Mouse (Mus musculus): Measurements from ENCODE around the gene Pacs2. TPM values are rescaled to one million over a fixed set of nuclear protein-coding genes. Genes with fewer than 3 reads are reported as not detected.
A peak's percentile ranks its signal among the peaks of the same experiment; 100 is the strongest.

The Pacs2 gene
- polyA plus RNA-seq, 1 experiment from 2014 or later, result 5.2 TPM

GRCm38 (mm10) chr12:113068002-113068401 is 53.7 kb downstream of the Pacs2 start:
- Histone ChIP-seq H3K9ac (no peak overlapping the region), H3K9me3 (replicated peaks) (no peaks in the 10 kb centered on the region), H3K36me3 (peaks cover 53% of the 10 kb centered on the region), H3K4me2 (no peak overlapping the region), H3K4me1 (replicated peaks) (peaks cover 3% of the 10 kb centered on the region), H3K27me3 (no peaks in the 10 kb centered on the region), H3K4me3 (replicated peaks) (no peak overlapping the region), H3K27ac (no peak overlapping the region)
- WGBS (ENCODE audit: insufficient replicate concordance), result 79% methylated on average over 7 of the region's 7 CpGs
- DNase-seq (no peak), ATAC-seq (ENCODE audit: low read depth) (no peak)

GRCm38 (mm10) chr12:113069389-113069788 is 55.1 kb downstream of the Pacs2 start:
- DNase-seq (no peak), ATAC-seq (ENCODE audit: low read depth) (no peak)
- peaks cover 41% of the 10 kb centered on the region for H3K36me3 ChIP-seq
- H3K4me2 ChIP-seq, result no peak overlapping the region
- no peak overlapping the region for H3K9ac ChIP-seq
- no peaks in the 10 kb centered on the region for H3K9me3 ChIP-seq (replicated peaks)
- no peak overlapping the region for H3K4me3 ChIP-seq (replicated peaks)
- 84% methylated on average over 6 of the region's 6 CpGs for WGBS (ENCODE audit: insufficient replicate concordance)
- peaks cover 17% of the 10 kb centered on the region for H3K4me1 ChIP-seq (replicated peaks)
- H3K27me3 ChIP-seq, result no peaks in the 10 kb centered on the region
- H3K27ac ChIP-seq, result no peak overlapping the region

- H3K4me3 ChIP-seq (replicated peaks), result no peak overlapping the region
- H3K27me3 ChIP-seq, result no peaks in the 10 kb centered on the region
- WGBS (ENCODE audit: insufficient replicate concordance), result 79% methylated on average over 6 of the region's 6 CpGs
- no peak overlapping the region for H3K9ac ChIP-seq
- H3K36me3 ChIP-seq, result peaks cover 37% of the 10 kb centered on the region
- H3K27ac ChIP-seq, result no peak overlapping the region
- H3K4me1 ChIP-seq (replicated peaks), result peaks cover 29% of the 10 kb centered on the region
- ATAC-seq (ENCODE audit: low read depth), result no peak
- H3K4me2 ChIP-seq, result no peak overlapping the region
- H3K9me3 ChIP-seq (replicated peaks), result no peaks in the 10 kb centered on the region
- DNase-seq, result no peak
Measured at GRCm38 (mm10) chr12:113071321-113071720, 57.0 kb downstream of the Pacs2 start.

- H3K9ac ChIP-seq, result no peak overlapping the region
- H3K9me3 ChIP-seq (replicated peaks), result no peaks in the 10 kb centered on the region
- peaks cover 35% of the 10 kb centered on the region for H3K36me3 ChIP-seq
- ATAC-seq (ENCODE audit: low read depth) (no peak), DNase-seq (no peak)
- no peak overlapping the region for H3K4me2 ChIP-seq
- no peak overlapping the region for H3K4me3 ChIP-seq (replicated peaks)
- WGBS (ENCODE audit: insufficient replicate concordance), result 64% methylated on average over 6 of the region's 6 CpGs
- H3K4me1 ChIP-seq (replicated peaks), result peaks cover 29% of the 10 kb centered on the region
- H3K27ac ChIP-seq, result no peak overlapping the region
- H3K27me3 ChIP-seq, result no peaks in the 10 kb centered on the region
Measured at GRCm38 (mm10) chr12:113071827-113072226, 57.5 kb downstream of the Pacs2 start.

GRCm38 (mm10) chr12:113073420-113074328 is 59.4 kb downstream of the Pacs2 start:
- H3K4me3 ChIP-seq (replicated peaks), result peak overlapping the region; percentile 63
- H3K27ac ChIP-seq, result peak overlapping the region; percentile 79
- no peaks in the 10 kb centered on the region for H3K27me3 ChIP-seq
- DNase-seq (no peak), ATAC-seq (ENCODE audit: low read depth) (peak; percentile 35)
- H3K9ac ChIP-seq, result peak overlapping the region; percentile 75
- peaks cover 29% of the 10 kb centered on the region for H3K4me1 ChIP-seq (replicated peaks)
- H3K4me2 ChIP-seq, result peak overlapping the region; percentile 92
- peaks cover 30% of the 10 kb centered on the region for H3K36me3 ChIP-seq
- H3K9me3 ChIP-seq (replicated peaks), result no peaks in the 10 kb centered on the region
- WGBS (ENCODE audit: insufficient replicate concordance), result 17% methylated on average over 15 of the region's 15 CpGs

GRCm38 (mm10) chr12:113074329-113075062 is 60.2 kb downstream of the Pacs2 start, which contains the start of gene Tex22:
TSS of gene Tex22 (plus strand) at chr12:113074502.
- Histone ChIP-seq H3K4me3 (replicated peaks) (peak within 1 kb of the TSS; percentile 63), H3K9me3 (replicated peaks) (no peaks in the 10 kb centered on the region), H3K27ac (peak within 1 kb of the TSS; percentile 79), H3K4me1 (replicated peaks) (peaks cover 29% of the 10 kb centered on the region), H3K36me3 (peaks cover 22% of the 10 kb centered on the region), H3K9ac (peak within 1 kb of the TSS; percentile 75), H3K4me2 (peak within 1 kb of the TSS; percentile 92), H3K27me3 (no peaks in the 10 kb centered on the region)
- peak; percentile 79 for ATAC-seq (ENCODE audit: low read depth)
- peak; percentile 64 for DNase-seq
- WGBS (ENCODE audit: insufficient replicate concordance), result 4% methylated on average over 32 of the region's 32 CpGs

- ATAC-seq (ENCODE audit: low read depth), result peak; percentile 79
- Histone ChIP-seq H3K4me3 (replicated peaks) (peak overlapping the region; percentile 63), H3K4me1 (replicated peaks) (peaks cover 29% of the 10 kb centered on the region)
Measured at GRCm38 (mm10) chr12:113075063-113075454, 60.8 kb downstream of the Pacs2 start.

GRCm38 (mm10) chr12:113075486-113075885 is 61.2 kb downstream of the Pacs2 start:
- Histone ChIP-seq H3K9ac (peak overlapping the region; percentile 75; the same call in 1 of the 2 replicates), H3K4me1 (replicated peaks) (peaks cover 29% of the 10 kb centered on the region), H3K27me3 (no peaks in the 10 kb centered on the region), H3K4me2 (peak overlapping the region; percentile 92), H3K36me3 (peaks cover 12% of the 10 kb centered on the region), H3K9me3 (replicated peaks) (no peaks in the 10 kb centered on the region), H3K27ac (no peak overlapping the region), H3K4me3 (replicated peaks) (no peak overlapping the region)
- ATAC-seq (ENCODE audit: low read depth) (no peak), DNase-seq (no peak)
- 47% methylated on average over 6 of the region's 6 CpGs for WGBS (ENCODE audit: insufficient replicate concordance)

More at GRCm38 (mm10) chr12:113075063-113075454, 60.8 kb downstream of the Pacs2 start:
- Histone ChIP-seq H3K9me3 (replicated peaks) (no peaks in the 10 kb centered on the region), H3K27me3 (no peaks in the 10 kb centered on the region), H3K27ac (peak overlapping the region; percentile 79), H3K9ac (peak overlapping the region; percentile 75), H3K4me2 (peak overlapping the region; percentile 92), H3K36me3 (peaks cover 16% of the 10 kb centered on the region)
- peak; percentile 77 for DNase-seq
- 4% methylated on average over 10 of the region's 10 CpGs for WGBS (ENCODE audit: insufficient replicate concordance)

DNA sequence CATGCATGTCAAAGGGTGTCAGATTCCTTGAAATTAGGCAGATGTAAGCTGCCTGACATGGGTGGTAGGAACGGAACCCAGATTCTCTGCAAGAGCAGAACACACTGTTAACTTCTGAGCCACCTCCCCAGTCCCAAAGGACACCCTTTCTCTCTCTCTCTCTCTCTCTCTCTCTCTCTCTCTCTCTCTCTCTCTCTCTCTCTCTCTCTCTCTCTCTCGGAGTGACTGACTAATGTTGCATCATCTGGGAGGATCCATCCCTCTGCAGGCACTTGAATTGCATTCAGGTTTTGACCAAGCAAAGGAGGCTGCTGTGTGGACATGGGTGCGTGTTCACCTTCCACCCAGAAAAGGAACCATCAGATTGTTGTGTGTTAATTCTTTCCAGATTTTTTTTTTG is 73.0 kb downstream of the Pacs2 start:
- no peak for DNase-seq
- Histone ChIP-seq H3K27ac (no peak overlapping the region), H3K9ac (no peak overlapping the region), H3K4me2 (no peak overlapping the region), H3K9me3 (replicated peaks) (no peaks in the 10 kb centered on the region), H3K27me3 (peaks cover 20% of the 10 kb centered on the region; the same call in 1 of the 2 replicates), H3K4me1 (replicated peaks) (no peaks in the 10 kb centered on the region), H3K4me3 (replicated peaks) (no peak overlapping the region), H3K36me3 (no peaks in the 10 kb centered on the region)
- ATAC-seq (ENCODE audit: low read depth), result no peak
- WGBS (ENCODE audit: insufficient replicate concordance), result 47% methylated on average over 3 of the region's 3 CpGs

GRCm38 (mm10) chr12:113088026-113088425 is 73.7 kb downstream of the Pacs2 start:
- 56% methylated on average over 4 of the region's 4 CpGs for WGBS (ENCODE audit: insufficient replicate concordance)
- Histone ChIP-seq H3K27me3 (peaks cover 20% of the 10 kb centered on the region; the same call in 1 of the 2 replicates), H3K4me2 (no peak overlapping the region), H3K4me1 (replicated peaks) (no peaks in the 10 kb centered on the region), H3K4me3 (replicated peaks) (no peak overlapping the region), H3K9me3 (replicated peaks) (no peaks in the 10 kb centered on the region), H3K9ac (no peak overlapping the region), H3K27ac (no peak overlapping the region), H3K36me3 (no peaks in the 10 kb centered on the region)
- no peak for DNase-seq
- ATAC-seq (ENCODE audit: low read depth), result no peak

- Histone ChIP-seq H3K4me2 (no peak overlapping the region), H3K27ac (no peak overlapping the region), H3K27me3 (peaks cover 20% of the 10 kb centered on the region; the same call in 1 of the 2 replicates), H3K9me3 (replicated peaks) (no peaks in the 10 kb centered on the region), H3K36me3 (no peaks in the 10 kb centered on the region), H3K4me1 (replicated peaks) (no peaks in the 10 kb centered on the region), H3K4me3 (replicated peaks) (no peak overlapping the region), H3K9ac (no peak overlapping the region)
- 64% methylated on average over 6 of the region's 6 CpGs for WGBS (ENCODE audit: insufficient replicate concordance)
- DNase-seq (no peak), ATAC-seq (ENCODE audit: low read depth) (no peak)
Measured at GRCm38 (mm10) chr12:113089107-113089506, 74.8 kb downstream of the Pacs2 start.

Measured in liver, embryonic 13.5 days (tissue).